ENCODE assay signal across 13 mouse cellular contexts in the genomic region with DNA sequence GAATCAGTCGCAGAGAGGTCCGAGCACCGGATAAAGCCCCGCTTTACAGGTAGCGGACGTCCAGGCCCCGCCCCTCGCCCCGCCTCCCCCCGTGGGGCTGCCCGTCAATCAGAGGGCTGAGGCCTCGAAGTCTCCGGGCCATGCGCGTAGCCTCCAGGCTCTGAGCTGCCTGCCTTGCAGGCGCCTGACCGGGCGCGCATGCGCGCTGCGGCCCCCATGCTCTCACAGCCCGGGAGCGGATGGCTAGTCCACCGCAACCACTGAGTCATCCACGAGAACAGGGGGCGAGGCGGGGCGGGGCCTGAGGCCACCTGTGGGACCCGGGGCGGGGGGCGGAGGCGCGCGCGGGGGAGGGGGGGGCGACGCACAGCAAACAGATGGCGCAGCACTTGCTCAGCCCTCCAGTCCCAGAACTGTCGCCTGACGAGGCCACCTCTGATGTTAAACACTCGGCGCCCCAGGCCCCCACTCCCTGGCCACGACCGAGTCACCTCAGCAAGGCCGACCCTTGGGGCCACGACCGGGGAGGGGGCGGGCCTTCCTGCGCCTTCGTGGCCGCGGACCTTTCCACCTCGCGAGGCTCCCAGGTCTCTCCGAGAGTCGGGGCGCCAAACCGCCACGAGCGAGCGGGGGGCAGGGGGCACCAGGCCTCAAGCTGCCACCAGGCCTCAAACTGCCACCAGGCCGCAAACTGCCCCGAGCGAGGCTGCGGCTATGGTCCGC. TPM values are rescaled to one million over a fixed set of nuclear protein-coding genes. Genes with fewer than 3 reads are reported as not detected.
A peak's percentile ranks its signal among the peaks of the same experiment; 100 is the strongest.
DNase-seq lines count a peak whose midpoint lies in the region; ATAC-seq lines count a peak whose summit lies in the region.
"Had no signal": no experiment of that assay in that cellular context is flagged by ENCODE, and none has a peak within 500 bp of the region (broad histone marks: within the 10 kb centered on the region; RNA-seq: fewer than 3 reads in every experiment).

No protein-coding gene starts in this region.

- peaks cover 6% of the 10 kb centered on the region; the same call in 1 of the 2 replicates for H3K27me3 ChIP-seq in embryonic facial prominence, embryonic 10.5 days (replicated peaks; ENCODE audit: low read depth, poor library complexity, severe bottlenecking)
- no peaks in the 10 kb centered on the region for H3K27me3 ChIP-seq in midbrain, embryonic 15.5 days (replicated peaks)

- DNase-seq in embryo, embryonic 11 days, result peak; percentile 37
- no peak for DNase-seq in embryo, embryonic 10 days (ENCODE audit: low spot score)
- peak; percentile 2 for DNase-seq in layer of hippocampus, adult 9-11 months
- DNase-seq in layer of hippocampus, adult 8-10 months (ENCODE audit: low spot score in 2 of 2), result no peak
- peak; percentile 16 for DNase-seq in embryonic facial prominence, embryonic 10.5 days (ENCODE audit: low spot score)
- DNase-seq in right cerebral cortex, postnatal 14 days, result no peak
- DNase-seq: cerebellum, postnatal 14 days; heart, adult 11 months; right cerebral cortex, adult 18-20 months had no signal

- no peak overlapping the region for H3K27ac ChIP-seq in embryonic facial prominence, embryonic 10.5 days (replicated peaks)
- H3K27ac ChIP-seq in midbrain, embryonic 15.5 days, result no peak overlapping the region

- peak overlapping the region; percentile 8; the same call in 1 of the 2 replicates for H3K4me2 ChIP-seq in midbrain, embryonic 15.5 days

- ATAC-seq in midbrain, embryonic 15.5 days (replicated peaks), result peak; percentile 48; the same call in 1 of the 2 replicates
- no peak for ATAC-seq in erythroblast, adult 5-6 weeks (replicated peaks; ENCODE audit: low FRiP score, poor library complexity, severe bottlenecking)

- WGBS in embryonic facial prominence, embryonic 10.5 days, result 71% methylated on average over 61 of the region's 67 CpGs
- WGBS in midbrain, embryonic 15.5 days, result 76% methylated on average over 59 of the region's 67 CpGs

- H3K9me3 ChIP-seq in embryonic facial prominence, embryonic 10.5 days, result peaks cover 16% of the 10 kb centered on the region
- H3K9me3 ChIP-seq in midbrain, embryonic 15.5 days, result peaks cover 5% of the 10 kb centered on the region; the same call in 1 of the 2 replicates

- H3K4me1 ChIP-seq in embryonic facial prominence, embryonic 10.5 days, result no peaks in the 10 kb centered on the region
- no peaks in the 10 kb centered on the region for H3K4me1 ChIP-seq in midbrain, embryonic 15.5 days

- H3K9ac ChIP-seq in midbrain, embryonic 15.5 days, result no peak overlapping the region

- H3K36me3 ChIP-seq in embryonic facial prominence, embryonic 10.5 days (replicated peaks), result no peaks in the 10 kb centered on the region
- no peaks in the 10 kb centered on the region for H3K36me3 ChIP-seq in midbrain, embryonic 15.5 days (replicated peaks)

- H3K4me3 ChIP-seq in embryonic facial prominence, embryonic 10.5 days, result no peak overlapping the region
- H3K4me3 ChIP-seq in midbrain, embryonic 15.5 days, result no peak overlapping the region

RNA-seq across cellular contexts. Expression of gene Taf7l, which starts 1.1 kb away (rescaled TPM):
- under 1 TPM in 1 of 4 experiments, not detected in 3; 0.29 TPM for total RNA-seq in layer of hippocampus, adult 8-10 months (2022)
- 0.21 TPM in 1 of 2 replicates, not detected in the other for polyA plus RNA-seq in embryonic facial prominence, embryonic 10.5 days (2016; fragmentation: Nextera tagmentation; extraction: Ambion mirVana)
- 0.31 and 0.41 TPM in 2 replicates for polyA plus RNA-seq in midbrain, embryonic 15.5 days (2015; fragmentation: Nextera tagmentation; extraction: Ambion mirVana)
- not detected in 2 replicates for total RNA-seq in erythroblast, adult 5-6 weeks (2015; ENCODE audit: low replicate concordance)
- not detected in 2 replicates for total RNA-seq in erythroblast, adult 5-6 weeks (2017; ENCODE audit: low replicate concordance)
- total RNA-seq: left cerebral cortex, adult 8-10 months; megakaryocyte, adult 5-6 weeks had no signal

Comparison
In these comparisons a context has a peak if more than half of its experiments do, and no peak if none do; other contexts are left out.
1. DNase-seq: peak in embryo, embryonic 11 days (single experiment), layer of hippocampus, adult 9-11 months (single experiment) and embryonic facial prominence, embryonic 10.5 days (single experiment); none in embryo, embryonic 10 days (single experiment), layer of hippocampus, adult 8-10 months (0 of 2) and right cerebral cortex, postnatal 14 days (single experiment).